Mouse (Mus musculus): ENCODE measurements around the gene Dyrk3.

DNA sequence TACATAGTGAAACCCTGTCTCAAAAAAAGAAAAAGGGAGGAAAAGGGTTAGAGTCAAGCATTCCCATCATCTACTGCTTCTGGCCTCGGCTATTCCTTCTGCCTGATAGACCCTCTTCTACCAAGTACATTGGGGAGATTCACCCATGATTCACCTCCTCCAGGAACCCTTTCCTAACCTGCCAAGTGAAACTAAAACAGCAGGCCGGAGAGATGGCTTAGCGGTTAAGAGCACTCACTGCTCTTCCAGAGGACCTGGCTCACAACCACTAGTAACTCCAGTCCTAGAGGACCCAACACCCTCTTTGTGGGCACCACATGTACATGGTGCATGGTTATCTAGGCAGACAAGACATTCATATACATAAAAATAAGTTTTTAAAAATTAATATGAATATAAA, 52.9 kb downstream of the Dyrk3 start:
- TF ChIP-seq CTCF (IDR thresholded peaks at IDR 0.05; ENCODE audit: borderline replicate concordance, control insufficient read depth, extremely low read depth, insufficient read depth, low read length, poor library complexity) (no peak), POLR2A (IDR thresholded peaks at IDR 0.05; ENCODE audit: control insufficient read depth, extremely low read depth, insufficient read depth, low read length, poor library complexity) (no peak)
